ENCODE assay signal across 21 mouse cellular contexts in genomic region chr4:151226496-151226895, GRCm38 (mm10).
A peak's percentile ranks its signal among the peaks of the same experiment; 100 is the strongest.
DNase-seq lines count a peak whose midpoint lies in the region; ATAC-seq lines count a peak whose summit lies in the region.
"Had no signal": no experiment of that assay in that cellular context is flagged by ENCODE, and none has a peak within 500 bp of the region (broad histone marks: within the 10 kb centered on the region; RNA-seq: fewer than 3 reads in every experiment).

No protein-coding gene starts in this region.

- H3K4me2 ChIP-seq in hindbrain, embryonic 15.5 days = no peak overlapping the region
- no peak overlapping the region for H3K4me2 ChIP-seq in hindbrain, embryonic 12.5 days (replicated peaks)
- H3K4me2 ChIP-seq in neural tube, embryonic 15.5 days = no peak overlapping the region
- H3K4me2 ChIP-seq: intestine, embryonic 15.5 days; lung, embryonic 15.5 days had no signal

- no peak overlapping the region for H3K9ac ChIP-seq in hindbrain, embryonic 15.5 days
- no peak overlapping the region for H3K9ac ChIP-seq in hindbrain, embryonic 12.5 days
- H3K9ac ChIP-seq in neural tube, embryonic 15.5 days (replicated peaks) = no peak overlapping the region
- H3K9ac ChIP-seq: intestine, embryonic 15.5 days; liver, embryonic 14.5 days; lung, embryonic 15.5 days had no signal

- WGBS in hindbrain, embryonic 15.5 days = 18% methylated on average over 9 of the region's 9 CpGs
- 16% methylated on average over 9 of the region's 9 CpGs for WGBS in hindbrain, embryonic 12.5 days
- WGBS in neural tube, embryonic 15.5 days = 12% methylated on average over 9 of the region's 9 CpGs

- no peak overlapping the region for H3K4me3 ChIP-seq in hindbrain, embryonic 15.5 days
- no peak overlapping the region for H3K4me3 ChIP-seq in hindbrain, embryonic 12.5 days
- no peak overlapping the region for H3K4me3 ChIP-seq in neural tube, embryonic 15.5 days (replicated peaks)
- H3K4me3 ChIP-seq: heart, adult 2 months; intestine, embryonic 15.5 days; lung, embryonic 15.5 days had no signal

- no peaks in the 10 kb centered on the region for H3K27me3 ChIP-seq in hindbrain, embryonic 15.5 days
- peaks cover 13% of the 10 kb centered on the region for H3K27me3 ChIP-seq in hindbrain, embryonic 12.5 days
- H3K27me3 ChIP-seq in neural tube, embryonic 15.5 days (replicated peaks) = no peaks in the 10 kb centered on the region
- H3K27me3 ChIP-seq: lung, embryonic 15.5 days had no signal

- no peak for ATAC-seq in hindbrain, embryonic 15.5 days (ENCODE audit: low FRiP score, low read depth)
- no peak for ATAC-seq in hindbrain, embryonic 12.5 days (ENCODE audit: low FRiP score)
- no peak for ATAC-seq in neural tube, embryonic 15.5 days (ENCODE audit: low FRiP score)
- ATAC-seq: forebrain, embryonic 14.5 days; intestine, embryonic 15.5 days; Patski had no signal

- H3K4me1 ChIP-seq in hindbrain, embryonic 15.5 days (replicated peaks) = peaks cover 36% of the 10 kb centered on the region
- H3K4me1 ChIP-seq in hindbrain, embryonic 12.5 days = peaks cover 25% of the 10 kb centered on the region
- H3K4me1 ChIP-seq in neural tube, embryonic 15.5 days = peaks cover 45% of the 10 kb centered on the region

- H3K36me3 ChIP-seq in hindbrain, embryonic 15.5 days = no peaks in the 10 kb centered on the region
- H3K36me3 ChIP-seq in hindbrain, embryonic 12.5 days = no peaks in the 10 kb centered on the region
- H3K36me3 ChIP-seq in neural tube, embryonic 15.5 days = no peaks in the 10 kb centered on the region
- H3K36me3 ChIP-seq: intestine, embryonic 15.5 days; lung, embryonic 15.5 days had no signal

- DNase-seq in adrenal gland, postnatal 14 days = peak; percentile 26
- DNase-seq in adrenal gland, postnatal 25 days = no peak
- peak; percentile 26 for DNase-seq in neural tube, embryonic 10.5 days (ENCODE audit: extremely low spot score, low spot score)
- DNase-seq in lung, postnatal 14 days = no peak
- DNase-seq in layer of hippocampus, postnatal 14 days (ENCODE audit: low spot score in 2 of 2) = no peak
- DNase-seq: adrenal gland, adult 8-10 months; cerebellum, adult 9-11 months; gastrocnemius, postnatal 25 days; heart, adult 2 months; heart, postnatal 36 days; kidney, postnatal 36 days; thymus, postnatal 14 days had no signal

- 0 out of 2 replicates have a peak overlapping the region, but pooled peaks have one; percentile 32 for H3K27ac ChIP-seq in hindbrain, embryonic 15.5 days (replicated peaks)
- H3K27ac ChIP-seq in hindbrain, embryonic 12.5 days = no peak overlapping the region
- H3K27ac ChIP-seq in neural tube, embryonic 15.5 days (replicated peaks) = no peak overlapping the region
- H3K27ac ChIP-seq: heart, adult 2 months; intestine, embryonic 15.5 days; liver, embryonic 14.5 days; lung, embryonic 15.5 days; macrophage had no signal

- H3K9me3 ChIP-seq in hindbrain, embryonic 15.5 days = no peaks in the 10 kb centered on the region
- H3K9me3 ChIP-seq in hindbrain, embryonic 12.5 days (replicated peaks) = no peaks in the 10 kb centered on the region
- H3K9me3 ChIP-seq in neural tube, embryonic 15.5 days (replicated peaks) = no peaks in the 10 kb centered on the region
- H3K9me3 ChIP-seq: intestine, embryonic 15.5 days; lung, embryonic 15.5 days had no signal

Comparison
In these comparisons a context has a peak if more than half of its experiments do, and no peak if none do; other contexts are left out.
1. DNase-seq: peak in adrenal gland, postnatal 14 days (single experiment) and neural tube, embryonic 10.5 days (single experiment); none in adrenal gland, postnatal 25 days (single experiment), lung, postnatal 14 days (single experiment) and layer of hippocampus, postnatal 14 days (0 of 2).